Mouse (Mus musculus): Measurements from ENCODE around the gene Ribc1. TPM values are rescaled to one million over a fixed set of nuclear protein-coding genes. Genes with fewer than 3 reads are reported as not detected.

The Ribc1 gene
- polyA plus RNA-seq, 1 experiment from 2014 or later: 5.3 TPM

GRCm38 (mm10) chrX:152015752-152016150 lies 344 bp downstream of the Ribc1 start:
- DNase-seq (ENCODE audit: low spot score) (no peak), ATAC-seq (ENCODE audit: insufficient number of reproducible peaks, low FRiP score, low TSS enrichment, low read depth) (no peak; the same call in 1 of the 2 replicates)
- Histone ChIP-seq H3K27me3 (ENCODE audit: control insufficient read depth, insufficient read depth, low read length) (0 out of 2 replicates have a peak, but pooled peaks cover 8% of the 10 kb centered on the region), H3K4me3 (ENCODE audit: low read depth, low read length) (peak overlapping the region; percentile 51), H3K9me3 (ENCODE audit: control insufficient read depth, low read length) (no peaks in the 10 kb centered on the region), H3K9ac (ENCODE audit: low read length) (peak overlapping the region; percentile 72), H3K4me2 (ENCODE audit: low read depth, severe bottlenecking) (peak overlapping the region; percentile 37), H3K27ac (replicated peaks; ENCODE audit: low read depth, low read length) (peak overlapping the region; percentile 64), H3K36me3 (ENCODE audit: control insufficient read depth, insufficient read depth, low read length) (no peaks in the 10 kb centered on the region), H3K4me1 (ENCODE audit: control insufficient read depth, insufficient read depth, low read length) (no peaks in the 10 kb centered on the region)
- WGBS: 19% methylated on average over 11 of the region's 11 CpGs

- H3K4me1 ChIP-seq (ENCODE audit: control insufficient read depth, insufficient read depth, low read length): no peaks in the 10 kb centered on the region
- 80% methylated on average over 1 of the region's 1 CpGs for WGBS
- no peak overlapping the region for H3K4me3 ChIP-seq (ENCODE audit: low read depth, low read length)
- ATAC-seq (ENCODE audit: insufficient number of reproducible peaks, low FRiP score, low TSS enrichment, low read depth) (no peak), DNase-seq (ENCODE audit: low spot score) (no peak)
- H3K27me3 ChIP-seq (ENCODE audit: control insufficient read depth, insufficient read depth, low read length): peaks cover 25% of the 10 kb centered on the region; the same call in 1 of the 2 replicates
- no peak overlapping the region for H3K27ac ChIP-seq (replicated peaks; ENCODE audit: low read depth, low read length)
- H3K9me3 ChIP-seq (ENCODE audit: control insufficient read depth, low read length): no peaks in the 10 kb centered on the region
- no peak overlapping the region for H3K4me2 ChIP-seq (ENCODE audit: low read depth, severe bottlenecking)
- peaks cover 2% of the 10 kb centered on the region; the same call in 1 of the 2 replicates for H3K36me3 ChIP-seq (ENCODE audit: control insufficient read depth, insufficient read depth, low read length)
- no peak overlapping the region for H3K9ac ChIP-seq (ENCODE audit: low read length)
These were observed 8.2 kb downstream of the Ribc1 start for GRCm38 (mm10) chrX:152007863-152008262.

GRCm38 (mm10) chrX:152002865-152003264 lies 13.2 kb downstream of the Ribc1 start:
- Histone ChIP-seq H3K9me3 (ENCODE audit: control insufficient read depth, low read length) (no peaks in the 10 kb centered on the region), H3K4me1 (ENCODE audit: control insufficient read depth, insufficient read depth, low read length) (no peaks in the 10 kb centered on the region), H3K36me3 (ENCODE audit: control insufficient read depth, insufficient read depth, low read length) (peaks cover 2% of the 10 kb centered on the region; the same call in 1 of the 2 replicates), H3K27me3 (ENCODE audit: control insufficient read depth, insufficient read depth, low read length) (peaks cover 23% of the 10 kb centered on the region; the same call in 1 of the 2 replicates), H3K4me3 (ENCODE audit: low read depth, low read length) (no peak overlapping the region), H3K4me2 (ENCODE audit: low read depth, severe bottlenecking) (peak overlapping the region; percentile 59; the same call in 1 of the 2 replicates), H3K27ac (replicated peaks; ENCODE audit: low read depth, low read length) (no peak overlapping the region), H3K9ac (ENCODE audit: low read length) (no peak overlapping the region)
- 70% methylated on average over 2 of the region's 2 CpGs for WGBS
- DNase-seq (ENCODE audit: low spot score): no peak
- ATAC-seq (ENCODE audit: insufficient number of reproducible peaks, low FRiP score, low TSS enrichment, low read depth): no peak

GRCm38 (mm10) chrX:152001737-152002710 lies 14.1 kb downstream of the Ribc1 start, which contains the start of gene Hsd17b10:
Gene Hsd17b10 (plus strand): TSS chrX:152001845.
- Histone ChIP-seq H3K4me2 (ENCODE audit: low read depth, severe bottlenecking) (peak within 1 kb of the TSS; percentile 59), H3K9ac (ENCODE audit: low read length) (peak within 1 kb of the TSS; percentile 51), H3K4me3 (ENCODE audit: low read depth, low read length) (peak within 1 kb of the TSS; percentile 45), H3K36me3 (ENCODE audit: control insufficient read depth, insufficient read depth, low read length) (peaks cover 2% of the 10 kb centered on the region; the same call in 1 of the 2 replicates), H3K27me3 (ENCODE audit: control insufficient read depth, insufficient read depth, low read length) (peaks cover 18% of the 10 kb centered on the region; the same call in 1 of the 2 replicates), H3K4me1 (ENCODE audit: control insufficient read depth, insufficient read depth, low read length) (no peaks in the 10 kb centered on the region), H3K9me3 (ENCODE audit: control insufficient read depth, low read length) (no peaks in the 10 kb centered on the region), H3K27ac (replicated peaks; ENCODE audit: low read depth, low read length) (peak within 1 kb of the TSS; percentile 21; the same call in 1 of the 2 replicates)
- ATAC-seq (ENCODE audit: insufficient number of reproducible peaks, low FRiP score, low TSS enrichment, low read depth) (peak; percentile 95), DNase-seq (ENCODE audit: low spot score) (peak; percentile 84)
- WGBS: 19% methylated on average over 39 of the region's 41 CpGs

GRCm38 (mm10) chrX:152001182-152001684 lies 14.9 kb downstream of the Ribc1 start:
- Histone ChIP-seq H3K4me3 (ENCODE audit: low read depth, low read length) (peak overlapping the region; percentile 45), H3K27me3 (ENCODE audit: control insufficient read depth, insufficient read depth, low read length) (peaks cover 18% of the 10 kb centered on the region; the same call in 1 of the 2 replicates), H3K36me3 (ENCODE audit: control insufficient read depth, insufficient read depth, low read length) (peaks cover 2% of the 10 kb centered on the region; the same call in 1 of the 2 replicates), H3K27ac (replicated peaks; ENCODE audit: low read depth, low read length) (no peak overlapping the region), H3K9ac (ENCODE audit: low read length) (no peak overlapping the region), H3K9me3 (ENCODE audit: control insufficient read depth, low read length) (no peaks in the 10 kb centered on the region), H3K4me1 (ENCODE audit: control insufficient read depth, insufficient read depth, low read length) (no peaks in the 10 kb centered on the region), H3K4me2 (ENCODE audit: low read depth, severe bottlenecking) (peak overlapping the region; percentile 59; the same call in 1 of the 2 replicates)
- no peak for DNase-seq (ENCODE audit: low spot score)
- ATAC-seq (ENCODE audit: insufficient number of reproducible peaks, low FRiP score, low TSS enrichment, low read depth): no peak
- WGBS: 43% methylated on average over 9 of the region's 9 CpGs

- H3K4me3 ChIP-seq (ENCODE audit: low read depth, low read length): no peak overlapping the region
- H3K36me3 ChIP-seq (ENCODE audit: control insufficient read depth, insufficient read depth, low read length): no peaks in the 10 kb centered on the region
- H3K4me2 ChIP-seq (ENCODE audit: low read depth, severe bottlenecking): no peak overlapping the region
- H3K4me1 ChIP-seq (ENCODE audit: control insufficient read depth, insufficient read depth, low read length): no peaks in the 10 kb centered on the region
- DNase-seq (ENCODE audit: low spot score) (no peak), ATAC-seq (ENCODE audit: insufficient number of reproducible peaks, low FRiP score, low TSS enrichment, low read depth) (no peak)
- H3K27me3 ChIP-seq (ENCODE audit: control insufficient read depth, insufficient read depth, low read length): peaks cover 17% of the 10 kb centered on the region; the same call in 1 of the 2 replicates
- WGBS: 69% methylated on average over 4 of the region's 4 CpGs
- H3K27ac ChIP-seq (replicated peaks; ENCODE audit: low read depth, low read length): no peak overlapping the region
- H3K9ac ChIP-seq (ENCODE audit: low read length): no peak overlapping the region
- H3K9me3 ChIP-seq (ENCODE audit: control insufficient read depth, low read length): no peaks in the 10 kb centered on the region
These were observed 16.9 kb downstream of the Ribc1 start for GRCm38 (mm10) chrX:151999006-151999710.

Data from limb, embryonic 11.5 days (tissue).